Mouse (Mus musculus) small intestine, adult 2 months (tissue): ENCODE measurements around the gene Rbbp9.

ENCODE experiments used
- CTCF ChIP-seq: fragments of 200-500 bp; IDR thresholded peaks from 2 replicates; pipeline ENCODE4 v1.5.1; 2012; ENCODE audit warnings: low read depth, mild to moderate bottlenecking, control low read depth, inconsistent platforms, low read length, moderate library complexity, mixed read lengths; ENCODE audit not compliant: insufficient replicate concordance, insufficient read length; ENCODE audit errors: extremely low read depth
- POLR2A ChIP-seq: fragments of 200-500 bp; IDR thresholded peaks from 2 replicates; pipeline ENCODE4 v1.6.1; 2012; ENCODE audit warnings: low read depth, mild to moderate bottlenecking, control low read depth, inconsistent platforms, low read length, moderate library complexity

GRCm38 (mm10) chr2:144599831-144600687 lies 49.4 kb upstream of the Rbbp9 start, which contains the start of gene Dtd1:
- TF ChIP-seq CTCF (peak; percentile 79), POLR2A (peak; percentile 32; the same call in 1 of the 2 replicates)
